Mouse (Mus musculus) bone marrow, adult 2 months (tissue): ENCODE results near the gene Csrnp2.

Experiments
- CTCF ChIP-seq: fragments of 200-500 bp; IDR thresholded peaks from 2 replicates; pipeline ENCODE4 v1.5.1; 2011; ENCODE audit warnings: low read length, control low read depth; ENCODE audit not compliant: control insufficient read depth, insufficient read depth
- POLR2A ChIP-seq: fragments of 200-500 bp; IDR thresholded peaks from 2 replicates; pipeline ENCODE4 v1.6.1; 2011; ENCODE audit warnings: low read depth, mild to moderate bottlenecking, control low read depth, low read length, borderline replicate concordance; ENCODE audit not compliant: control insufficient read depth

DNA sequence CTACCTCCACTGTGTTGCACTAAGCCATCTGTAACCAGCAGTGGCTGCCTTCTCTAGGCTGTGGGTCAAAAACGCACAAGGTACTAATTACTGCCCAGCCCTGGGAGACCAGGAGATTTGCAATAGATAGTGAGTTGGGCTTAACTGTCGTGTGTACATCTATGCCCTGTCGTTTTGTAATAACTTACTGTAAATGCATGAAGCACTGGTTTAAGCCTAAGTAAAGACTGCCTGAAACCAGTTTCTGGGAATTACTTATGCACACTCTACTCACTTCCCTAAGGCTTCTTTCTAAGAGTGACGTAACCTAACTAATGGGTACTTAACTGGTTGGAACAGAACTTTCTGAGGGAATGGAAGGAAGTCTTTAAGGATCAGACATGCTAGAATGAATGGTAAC is 16.4 kb downstream of the Csrnp2 start:
- TF ChIP-seq POLR2A (no peak), CTCF (no peak)
